Comparison of ENCODE assay signal across 20 mouse cellular contexts in genomic region chr14:27642981-27643380, GRCm38 (mm10). TPM values are rescaled to one million over a fixed set of nuclear protein-coding genes. Genes with fewer than 3 reads are reported as not detected.
DNase-seq lines count a peak whose midpoint lies in the region.
"Had no signal": no experiment of that assay in that cellular context is flagged by ENCODE, and none has a peak within 500 bp of the region (broad histone marks: within the 10 kb centered on the region; RNA-seq: fewer than 3 reads in every experiment).

No protein-coding gene starts in this region.

- intact Hi-C loops in left cerebral cortex, postnatal 14 days (cut with DNase I), result no loop called here

- peak; percentile 42 to 61 for DNase-seq in left cerebral cortex, adult 9 months (ENCODE audit: low spot score in 2 of 2)
- DNase-seq in left cerebral cortex, postnatal 14 days (ENCODE audit: low spot score in 2 of 2), result no peak
- DNase-seq in right cerebral cortex, adult 2 months (ENCODE audit: low spot score in 2 of 2), result peak; percentile 53 to 65
- no peak for DNase-seq in right cerebral cortex, postnatal 4 days
- peak; percentile 7 for DNase-seq in retina, embryonic 14.5 days (ENCODE audit: low spot score)
- peak; percentile 32 to 56 for DNase-seq in right cerebral cortex, postnatal 36 days (ENCODE audit: low spot score in 2 of 2)
- DNase-seq in lung, postnatal 14 days, result no peak
- DNase-seq: adrenal gland, adult 2 months; adrenal gland, postnatal 14 days; cerebellum, adult 11-12 months; cerebellum, adult 8-10 months; cerebellum, postnatal 10 days; cerebellum, postnatal 36 days; embryo, embryonic 11 days; gastrocnemius, adult 2 months; gastrocnemius, postnatal 14 days; heart, adult 18-20 months; heart, postnatal 14 days; heart, postnatal 4 days had no signal

RNA-seq across cellular contexts. Expression of gene Erc2, which starts 20.8 kb away (rescaled TPM):
- total RNA-seq in left cerebral cortex, postnatal 14 days (2021), result 100 to 1,000 TPM; 233 to 251 TPM
- total RNA-seq: MEL had no signal

Comparison
In these comparisons a context has a peak if more than half of its experiments do, and no peak if none do; other contexts are left out.
1. DNase-seq: peak in left cerebral cortex, adult 9 months (2 of 2), right cerebral cortex, adult 2 months (2 of 2), retina, embryonic 14.5 days (single experiment) and right cerebral cortex, postnatal 36 days (2 of 2); none in left cerebral cortex, postnatal 14 days (0 of 2), right cerebral cortex, postnatal 4 days (single experiment) and lung, postnatal 14 days (single experiment).